Mouse (Mus musculus): ENCODE measurements around the gene Phf23.
A peak's percentile ranks its signal among the peaks of the same experiment; 100 is the strongest.
"Not testable (repeated sequence)": the region's sequence is repeated elsewhere in the genome, so short reads cannot be mapped to it uniquely, and the experiment has no call there.

Gene Phf23

DNA sequence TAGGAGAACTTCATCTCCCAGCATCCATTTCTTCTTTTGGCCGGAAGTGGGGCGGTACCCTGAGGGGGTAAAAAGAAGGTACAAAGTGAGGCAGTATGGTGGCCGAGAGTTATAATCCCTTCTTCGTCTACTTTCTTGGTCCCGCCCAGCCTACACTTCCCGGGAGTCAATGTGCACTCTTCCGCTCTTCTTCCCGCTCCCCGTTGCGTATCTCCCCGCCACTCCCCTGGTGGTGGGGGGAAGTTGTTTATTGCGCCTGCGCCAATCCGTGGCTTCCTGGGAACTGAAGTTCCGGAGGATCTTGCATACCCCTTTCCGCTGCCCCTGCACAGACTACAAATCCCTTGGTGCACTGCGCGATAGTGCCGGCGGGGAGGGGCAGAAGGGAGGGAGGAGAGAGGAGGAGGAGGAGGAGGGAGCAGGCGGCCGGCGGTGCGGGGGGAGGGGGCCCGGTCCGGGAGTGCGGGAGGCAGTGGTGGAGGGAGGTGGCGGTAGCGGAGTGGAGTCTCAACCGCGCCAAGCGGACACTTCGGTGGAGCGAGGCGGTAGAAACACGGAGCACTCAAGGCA, at the start of gene Phf23:
Gene Phf23 (plus strand): TSS at position 387 of the 570 bp plus-strand sequence.
- peak; percentile 94 to 99 for DNase-seq

GRCm38 (mm10) chr11:69945997-69946891, 49.3 kb upstream of the Phf23 start:
- no peak for DNase-seq

DNA sequence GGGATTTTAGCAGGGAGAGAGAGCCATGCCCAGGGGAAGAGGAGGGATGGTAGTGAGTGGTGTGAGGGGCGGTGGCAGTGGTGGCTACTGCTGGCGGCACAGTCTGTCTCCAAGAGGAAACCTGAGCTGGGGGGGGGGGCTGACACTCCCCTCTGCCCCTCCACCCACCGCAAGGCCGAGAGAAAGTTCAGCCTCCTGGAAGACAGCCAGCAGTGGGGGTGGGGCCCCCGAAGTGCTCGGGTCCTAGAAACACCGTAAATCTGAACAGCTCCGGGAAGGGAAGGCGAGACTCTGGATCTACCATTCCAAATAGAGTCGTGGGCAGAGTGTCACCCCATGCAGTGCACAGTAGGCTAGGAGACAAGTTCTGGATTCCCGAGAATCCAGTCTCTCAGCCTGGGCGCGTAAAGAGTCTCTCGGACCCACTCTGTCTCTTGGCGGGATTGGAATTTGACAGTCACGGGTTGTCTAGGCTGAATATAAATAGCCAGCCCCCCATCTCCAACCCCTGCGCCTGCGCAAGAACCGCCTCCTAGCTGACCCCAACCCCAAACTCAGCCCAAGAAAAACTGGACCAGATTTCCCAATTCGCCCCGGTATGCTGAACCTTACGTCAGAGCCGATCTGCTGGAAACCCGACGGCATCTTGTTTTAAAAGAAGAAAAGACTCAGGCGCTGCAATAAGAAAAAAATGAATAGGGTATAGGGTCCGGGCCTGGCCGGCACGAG, 48.1 kb upstream of the Phf23 start:
- no peak for DNase-seq

- DNase-seq: peak; percentile 46 to 49
Measured at GRCm38 (mm10) chr11:69948066-69948762, 47.4 kb upstream of the Phf23 start, which contains the start of gene Slc2a4. Slc2a4 (minus strand) TSS chr11:69948188.

GRCm38 (mm10) chr11:69948763-69949150, 46.8 kb upstream of the Phf23 start:
- peak; percentile 77 to 82 for DNase-seq

DNA sequence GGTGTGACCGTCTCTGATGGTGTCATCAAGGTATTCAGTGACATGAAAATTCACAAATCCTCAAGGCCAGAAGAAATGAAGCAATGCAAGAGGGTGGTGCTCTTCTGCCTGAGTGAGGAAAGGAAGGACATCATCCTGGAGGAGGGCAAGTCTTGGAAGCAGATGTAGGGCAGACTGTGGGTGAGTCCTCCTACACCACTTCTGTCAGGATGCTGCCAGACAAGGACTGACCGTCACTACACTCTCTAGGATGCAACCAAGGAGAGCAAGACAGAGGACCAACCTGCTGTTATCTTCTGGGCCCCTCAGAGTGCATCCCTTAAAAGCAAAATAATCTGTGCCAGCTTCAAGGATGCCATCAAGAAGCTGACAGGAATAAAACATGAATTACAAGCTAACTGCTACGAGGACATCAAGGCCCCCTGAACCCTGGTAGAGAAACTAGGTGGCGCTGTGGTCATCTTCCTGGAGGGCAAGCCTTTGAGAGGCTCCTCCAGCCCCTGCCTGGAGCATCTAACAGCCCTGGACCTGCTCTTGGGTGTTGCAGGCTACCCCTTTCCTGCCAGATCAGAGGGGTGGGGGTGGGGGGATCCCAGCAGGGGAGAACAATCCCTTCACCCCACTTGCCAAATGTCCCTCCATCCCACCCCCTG, 44.6 kb upstream of the Phf23 start:
- DNase-seq: no peak

- no peak for DNase-seq
Measured at GRCm38 (mm10) chr11:69952274-69952673, 43.3 kb upstream of the Phf23 start.

DNA sequence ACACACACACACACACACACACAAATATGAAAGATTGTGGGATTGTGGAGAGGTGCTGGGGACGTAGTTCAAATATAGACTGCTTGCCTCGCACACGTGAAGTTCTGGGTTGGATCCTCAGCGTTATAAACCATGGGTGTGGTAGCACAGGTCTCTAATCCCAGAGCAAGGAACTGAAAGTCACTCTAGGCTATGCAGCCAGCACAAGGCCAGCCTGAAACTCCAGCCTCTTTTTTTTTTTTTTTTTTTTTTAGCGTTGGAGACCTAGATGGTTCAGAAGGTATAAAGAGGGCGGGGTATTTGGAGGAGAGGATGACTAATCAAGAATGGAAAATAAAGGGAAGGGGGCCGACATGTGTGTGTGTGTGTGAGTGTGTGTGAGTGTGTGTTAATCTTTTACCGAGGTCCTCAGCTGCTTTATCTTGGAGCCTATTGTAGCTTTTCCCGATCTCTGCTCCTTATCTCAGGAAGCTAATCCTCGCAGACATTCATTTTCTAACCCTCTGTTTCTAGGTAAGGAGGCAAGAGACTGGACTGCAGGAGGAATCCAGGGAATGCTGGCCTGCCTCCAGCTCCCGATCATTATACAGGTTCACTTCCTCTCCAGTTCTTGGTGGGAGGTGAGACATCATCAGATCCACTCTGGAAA, 42.2 kb upstream of the Phf23 start:
- no peak for DNase-seq

DNA sequence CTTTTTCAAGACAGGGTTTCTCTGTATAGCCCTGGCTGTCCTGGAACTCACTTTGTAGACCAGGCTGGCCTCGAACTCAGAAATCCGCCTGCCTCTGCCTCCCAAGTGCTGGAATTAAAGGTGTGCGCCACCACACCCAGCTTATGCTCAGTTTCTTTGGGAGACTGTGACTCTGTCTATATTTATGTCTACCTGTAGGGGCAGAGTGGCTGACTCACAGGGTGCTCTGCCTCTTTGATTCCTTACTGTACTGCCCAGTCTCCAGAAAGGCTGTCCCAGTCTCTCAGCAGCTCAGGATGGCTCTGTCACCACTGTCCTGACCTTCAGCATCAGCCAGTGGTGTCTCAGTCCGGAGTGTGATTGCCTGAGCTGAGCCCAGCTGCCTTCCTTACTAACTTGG, 40.0 kb upstream of the Phf23 start:
- DNase-seq: not testable (repeated sequence)

GRCm38 (mm10) chr11:69956218-69956617, 39.4 kb upstream of the Phf23 start:
- no peak for DNase-seq

DNA sequence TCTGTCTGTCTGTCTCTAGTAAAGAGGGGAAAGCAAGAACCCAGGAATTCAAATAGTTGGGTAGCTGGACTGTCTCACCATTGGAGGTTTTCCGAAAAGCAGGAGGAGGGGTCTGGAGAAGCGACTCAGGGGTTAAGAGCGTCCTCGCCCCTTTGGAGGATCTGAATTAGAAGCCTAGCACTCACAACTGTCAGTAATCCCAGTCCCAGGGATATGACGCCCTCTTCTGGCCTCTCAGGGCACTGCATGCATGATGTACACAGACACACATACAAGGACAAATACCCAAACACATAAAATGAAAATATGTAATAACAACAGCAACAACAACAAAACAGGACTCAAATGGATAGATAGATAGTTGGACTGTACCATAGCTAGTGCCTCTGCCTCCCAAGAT, 35.0 kb upstream of the Phf23 start:
- DNase-seq: no peak

- DNase-seq: no peak
Measured at GRCm38 (mm10) chr11:69961841-69962240, 33.7 kb upstream of the Phf23 start.

DNA sequence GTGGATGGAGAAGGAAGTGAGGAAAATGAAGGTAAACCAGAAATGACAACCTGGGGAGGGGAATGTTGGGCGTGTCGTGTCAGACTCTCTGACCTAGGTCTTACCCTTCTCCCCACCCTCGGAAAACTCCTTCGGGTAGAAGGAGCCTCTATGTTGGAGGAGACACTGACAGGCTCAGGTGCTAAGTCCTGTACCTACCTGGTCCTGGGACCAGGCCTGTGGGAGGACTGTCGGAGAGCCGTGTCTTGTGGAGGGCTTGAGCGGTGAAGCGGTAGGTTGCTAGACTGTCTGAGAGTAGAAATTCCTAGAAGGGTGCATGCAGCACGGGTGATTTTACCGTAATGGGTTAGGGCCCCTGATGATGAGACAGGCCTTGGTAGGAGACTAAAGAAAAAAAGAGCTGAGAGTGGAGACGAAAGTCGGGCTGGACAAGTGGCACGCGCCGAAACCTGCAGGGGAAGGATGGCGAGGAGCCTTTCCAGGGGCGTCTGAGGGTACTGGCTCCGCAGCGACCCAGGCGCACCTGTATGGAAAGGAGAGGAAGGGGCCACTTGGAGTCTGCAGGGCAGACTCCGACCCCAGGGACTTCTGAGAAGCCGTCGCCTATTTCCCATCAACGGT, 30.8 kb upstream of the Phf23 start, which contains the start of gene Cldn7:
Gene Cldn7 (plus strand): TSS at position 130 of the 621 bp plus-strand sequence.
- DNase-seq: no peak

GRCm38 (mm10) chr11:69965271-69966005, 30.1 kb upstream of the Phf23 start:
- no peak for DNase-seq

DNA sequence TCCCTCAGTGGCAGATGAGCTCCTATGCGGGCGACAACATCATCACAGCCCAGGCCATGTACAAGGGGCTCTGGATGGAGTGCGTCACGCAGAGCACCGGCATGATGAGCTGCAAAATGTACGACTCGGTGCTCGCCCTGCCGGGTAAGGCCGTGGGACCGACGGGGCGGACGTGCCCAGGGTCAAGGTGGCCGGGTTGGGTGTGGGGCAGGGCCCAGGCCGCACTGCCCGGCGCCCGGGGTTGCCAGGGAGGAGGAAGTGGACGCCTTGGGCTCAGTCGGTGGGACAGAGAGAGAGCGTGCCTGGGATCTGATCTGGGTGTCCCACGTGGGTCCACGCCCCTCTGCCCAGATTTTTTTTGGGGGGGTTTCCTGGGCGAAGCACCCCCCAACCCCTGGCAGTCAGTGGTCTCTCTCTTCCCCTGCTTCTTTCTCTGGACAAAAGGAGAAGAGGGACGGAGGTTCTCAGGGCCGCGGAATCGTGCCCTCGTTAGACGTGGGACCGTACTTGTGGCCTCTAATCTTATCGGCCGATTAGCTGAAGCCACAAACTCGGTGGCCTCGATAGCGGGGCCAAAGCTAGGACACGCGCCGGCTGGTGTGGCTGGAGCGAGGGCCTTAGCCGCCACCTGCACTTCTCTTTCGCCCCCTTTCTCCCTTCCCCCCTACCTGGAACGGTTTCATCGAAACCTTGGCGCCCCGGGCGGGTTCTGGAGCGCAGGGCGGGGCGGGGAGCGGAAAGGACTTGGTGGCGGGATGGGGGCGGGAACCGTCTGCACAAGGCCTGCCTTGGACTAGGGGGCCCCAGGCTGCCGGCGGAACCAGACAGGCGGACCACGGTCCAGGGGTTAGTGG, 29.3 kb upstream of the Phf23 start:
- no peak for DNase-seq

DNA sequence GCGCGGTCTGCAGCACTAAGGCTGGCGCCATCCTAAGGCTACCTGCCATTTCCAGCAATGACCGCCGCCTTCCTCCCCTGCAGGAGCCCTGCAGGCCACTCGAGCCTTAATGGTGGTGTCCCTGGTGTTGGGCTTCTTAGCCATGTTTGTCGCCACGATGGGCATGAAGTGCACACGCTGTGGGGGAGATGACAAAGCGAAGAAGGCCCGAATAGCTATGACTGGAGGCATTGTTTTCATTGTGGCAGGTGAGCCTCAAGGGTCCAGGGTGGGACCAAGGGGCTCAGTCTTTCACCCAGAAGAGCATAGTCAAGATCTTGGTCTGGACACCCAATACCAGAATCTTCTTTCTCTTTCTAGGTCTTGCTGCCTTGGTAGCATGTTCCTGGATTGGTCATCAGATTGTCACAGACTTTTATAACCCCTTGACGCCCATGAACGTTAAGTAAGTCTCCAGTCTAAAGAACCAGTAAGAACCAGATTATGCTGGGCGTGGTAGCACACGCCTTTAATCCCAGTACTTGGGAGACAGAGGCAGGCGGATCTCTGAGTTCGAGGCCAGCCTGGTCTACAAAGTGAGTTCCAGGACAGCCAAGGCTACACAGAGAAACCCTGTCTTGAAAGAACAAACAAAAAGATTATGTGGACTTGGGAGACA, 28.6 kb upstream of the Phf23 start:
- no peak for DNase-seq

- DNase-seq: no peak
Measured at GRCm38 (mm10) chr11:69968793-69969192, 26.8 kb upstream of the Phf23 start.

DNA sequence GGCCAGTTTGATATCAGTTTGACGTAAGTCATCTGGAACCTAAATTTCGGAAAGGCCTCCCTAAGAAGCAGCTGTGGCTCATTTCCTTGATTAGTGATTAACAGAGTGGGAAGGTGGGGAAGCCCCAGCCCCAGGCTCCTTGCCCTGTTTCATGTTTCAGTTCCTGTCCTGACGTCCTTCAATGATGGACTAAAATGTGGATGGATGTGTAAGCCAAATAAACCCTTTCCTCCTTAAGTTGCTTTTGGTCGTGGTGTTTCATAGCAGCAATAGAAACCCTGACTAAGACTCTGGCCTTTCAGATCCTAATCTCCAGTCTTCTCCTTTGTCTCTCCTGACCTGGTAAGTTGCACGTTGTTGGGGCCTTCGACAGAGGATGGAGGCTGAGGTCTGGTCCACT, 25.4 kb upstream of the Phf23 start:
- DNase-seq: no peak

DNA sequence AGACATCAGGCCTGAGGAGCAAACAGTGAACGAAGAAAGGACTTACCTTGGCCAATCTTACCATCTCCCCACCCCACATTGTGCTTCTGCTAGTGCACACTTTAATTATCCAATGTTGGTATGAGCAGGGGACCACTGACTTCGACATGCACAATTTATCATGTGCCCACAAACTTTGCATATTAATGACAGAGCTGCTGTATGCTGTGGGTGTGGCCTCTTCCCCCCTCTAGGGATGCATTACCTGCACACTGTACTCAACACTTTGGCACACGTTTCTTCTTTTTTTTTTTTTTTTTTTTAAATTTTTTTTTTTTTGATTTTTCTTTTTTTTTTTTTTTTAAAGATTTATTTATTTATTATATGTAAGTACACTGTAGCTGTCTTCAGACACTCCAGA, 24.8 kb upstream of the Phf23 start:
- no peak for DNase-seq

All from cerebellum, adult 18-20 months (tissue).